Mouse (Mus musculus) C2C12 (cell line): ENCODE results near the gene Mpdu1.

Source experiments
- CEBPB ChIP-seq: IDR thresholded peaks from one replicate; pipeline ENCODE4 v1.6.1; 2011; ENCODE audit warnings: low read depth, mild to moderate bottlenecking, control low read depth, moderate library complexity
- CTCF ChIP-seq: IDR thresholded peaks from one replicate; pipeline ENCODE4 v1.5.1; 2011; ENCODE audit not compliant: control insufficient read depth, insufficient read depth, insufficient read length
- FOSL1 ChIP-seq: IDR thresholded peaks from one replicate; pipeline ENCODE4 v1.8.0; 2011; ENCODE audit warnings: mild to moderate bottlenecking, low read length; ENCODE audit not compliant: poor library complexity, insufficient read depth, severe bottlenecking
- MYOD1 ChIP-seq: IDR thresholded peaks from one replicate; pipeline ENCODE4 v1.6.1; 2011; ENCODE audit warnings: low read depth; ENCODE audit not compliant: control insufficient read depth, insufficient read length
- USF1 ChIP-seq: IDR thresholded peaks from one replicate; pipeline ENCODE4 v1.6.1; 2011; ENCODE audit warnings: low read depth, mild to moderate bottlenecking, control low read depth, moderate library complexity

DNA sequence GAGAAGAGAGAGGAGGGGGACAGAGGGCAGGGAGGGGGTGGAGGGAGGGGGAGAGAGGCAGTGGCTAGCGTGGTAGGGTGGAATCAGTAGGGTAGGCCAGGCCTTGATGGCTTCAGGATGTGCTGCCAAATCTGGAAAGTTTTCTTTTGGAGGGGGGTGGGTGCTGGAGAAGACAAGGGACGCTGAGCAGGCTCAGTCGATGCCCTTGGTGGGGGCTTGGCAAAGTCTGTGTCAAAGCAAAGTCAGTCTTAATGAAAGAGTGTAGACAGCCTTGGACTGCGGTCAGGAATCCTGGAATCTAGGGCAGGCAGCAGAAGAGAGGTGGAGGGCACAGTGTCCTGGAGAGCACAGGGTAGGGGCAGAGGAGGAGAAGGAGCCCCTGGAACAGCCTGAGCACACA is 51.5 kb downstream of the Mpdu1 start:
- no peak for TF ChIP-seq CTCF
- TF ChIP-seq MYOD1, result no peak
- no peak for TF ChIP-seq CEBPB
- TF ChIP-seq USF1, result no peak
- no peak for TF ChIP-seq FOSL1
